In the genomic region with DNA sequence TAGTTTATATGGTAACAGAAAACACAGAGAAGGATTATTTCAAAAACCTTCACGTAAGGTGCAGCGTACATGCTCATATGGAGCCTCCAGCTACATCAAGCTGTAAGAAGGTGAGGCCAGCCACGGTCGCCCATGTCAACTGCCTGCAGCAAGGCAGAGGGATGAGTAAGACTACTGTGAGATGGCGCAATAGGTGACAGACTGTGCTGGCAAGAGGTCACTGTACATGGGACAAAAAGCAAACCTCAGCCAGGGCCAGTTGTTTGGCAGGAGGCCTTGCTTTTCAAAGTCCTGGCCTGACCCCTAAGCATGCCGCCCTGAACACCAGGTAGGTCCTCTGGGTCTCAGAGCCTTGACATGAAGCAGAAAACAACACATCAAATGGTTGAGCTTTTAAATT, we compare ENCODE assay signal across 10 mouse cellular contexts.
DNase-seq lines count a peak whose midpoint lies in the region; ATAC-seq and TF ChIP-seq lines count a peak whose summit lies in the region.
"Had no signal": no experiment of that assay in that cellular context is flagged by ENCODE, and none has a peak within 500 bp of the region (broad histone marks: within the 10 kb centered on the region; RNA-seq: fewer than 3 reads in every experiment).

No protein-coding gene starts in this region.

- no peaks in the 10 kb centered on the region for H3K27me3 ChIP-seq in intestine, embryonic 15.5 days (replicated peaks)
- no peaks in the 10 kb centered on the region for H3K27me3 ChIP-seq in intestine, postnatal 0 days (replicated peaks; ENCODE audit: control insufficient read depth, insufficient read depth, low read length)

- H3K4me1 ChIP-seq in intestine, embryonic 15.5 days (replicated peaks), result no peaks in the 10 kb centered on the region
- H3K4me1 ChIP-seq in intestine, postnatal 0 days (replicated peaks; ENCODE audit: control insufficient read depth, insufficient read depth, low read length), result no peaks in the 10 kb centered on the region

- ATAC-seq in intestine, embryonic 15.5 days, result peak; percentile 75; the same call in 1 of the 2 replicates
- ATAC-seq in intestine, postnatal 0 days, result no peak
- peak; percentile 92 for ATAC-seq in megakaryocyte, adult 5-6 weeks (ENCODE audit: poor library complexity, severe bottlenecking)
- ATAC-seq: CD4-positive, CD25-positive, alpha-beta regulatory T cell, adult 4 months; hindbrain, embryonic 16.5 days had no signal

- H3K4me3 ChIP-seq in intestine, embryonic 15.5 days (replicated peaks), result no peak overlapping the region
- H3K4me3 ChIP-seq in intestine, postnatal 0 days (ENCODE audit: low read depth, low read length), result no peak overlapping the region

- no peak overlapping the region for H3K9ac ChIP-seq in intestine, embryonic 15.5 days
- no peak overlapping the region for H3K9ac ChIP-seq in intestine, postnatal 0 days (ENCODE audit: low read depth, low read length)

- intact Hi-C loops in heart, postnatal 14 days (cut with DNase I), result no loop called here

- H3K4me2 ChIP-seq in intestine, embryonic 15.5 days (replicated peaks), result no peak overlapping the region
- H3K4me2 ChIP-seq in intestine, postnatal 0 days (replicated peaks; ENCODE audit: low read depth), result no peak overlapping the region

- H3K27ac ChIP-seq in intestine, embryonic 15.5 days, result no peak overlapping the region
- H3K27ac ChIP-seq in intestine, postnatal 0 days (ENCODE audit: low read depth, low read length), result no peak overlapping the region

- H3K9me3 ChIP-seq in intestine, embryonic 15.5 days, result no peaks in the 10 kb centered on the region
- H3K9me3 ChIP-seq in intestine, postnatal 0 days (ENCODE audit: control insufficient read depth), result no peaks in the 10 kb centered on the region

- WGBS in intestine, embryonic 15.5 days, result 88% methylated on average over 6 of the region's 6 CpGs
- WGBS in intestine, postnatal 0 days, result 72% methylated on average over 6 of the region's 6 CpGs

- peak; percentile 75 to 82 for DNase-seq in adrenal gland, postnatal 36 days
- peak; percentile 50 to 71 for DNase-seq in heart, postnatal 14 days
- no peak for DNase-seq in cerebellum, adult 11 months
- no peak for DNase-seq in cerebellum, postnatal 4 days (ENCODE audit: low spot score in 2 of 2)
- no peak for DNase-seq in frontal cortex, postnatal 25 days (ENCODE audit: low spot score in 2 of 2)

- no peaks in the 10 kb centered on the region for H3K36me3 ChIP-seq in intestine, embryonic 15.5 days
- no peaks in the 10 kb centered on the region for H3K36me3 ChIP-seq in intestine, postnatal 0 days (ENCODE audit: control insufficient read depth, insufficient read depth)

- TF ChIP-seq CTCF in intestine, postnatal 0 days (IDR thresholded peaks at IDR 0.05; ENCODE audit: low read depth), result no peak

Comparison
In these comparisons a context has a peak if more than half of its experiments do, and no peak if none do; other contexts are left out.
1. DNase-seq: peak in adrenal gland, postnatal 36 days (2 of 2) and heart, postnatal 14 days (2 of 2); none in cerebellum, adult 11 months (single experiment), cerebellum, postnatal 4 days (0 of 2) and frontal cortex, postnatal 25 days (0 of 2).